Mouse (Mus musculus): Measurements from ENCODE around the gene Spock1. TPM values are rescaled to one million over a fixed set of nuclear protein-coding genes. Genes with fewer than 3 reads are reported as not detected.

Gene Spock1
- total RNA-seq, 1 experiment from 2014 or later = not detected

- no peak for ATAC-seq (ENCODE audit: extremely low read depth, insufficient number of reproducible peaks, low FRiP score, poor library complexity, severe bottlenecking)
Measured at GRCm38 (mm10) chr13:57685201-57685600, 222.9 kb downstream of the Spock1 start.

- no peak for ATAC-seq (ENCODE audit: extremely low read depth, insufficient number of reproducible peaks, low FRiP score, poor library complexity, severe bottlenecking)
Measured at GRCm38 (mm10) chr13:57679591-57679990, 228.5 kb downstream of the Spock1 start.

GRCm38 (mm10) chr13:57676820-57677219 lies 231.3 kb downstream of the Spock1 start:
- no peak for ATAC-seq (ENCODE audit: extremely low read depth, insufficient number of reproducible peaks, low FRiP score, poor library complexity, severe bottlenecking)

GRCm38 (mm10) chr13:57673399-57673798 lies 234.7 kb downstream of the Spock1 start:
- no peak for ATAC-seq (ENCODE audit: extremely low read depth, insufficient number of reproducible peaks, low FRiP score, poor library complexity, severe bottlenecking)

- no peak for ATAC-seq (ENCODE audit: extremely low read depth, insufficient number of reproducible peaks, low FRiP score, poor library complexity, severe bottlenecking)
Measured at GRCm38 (mm10) chr13:57672762-57673161, 235.4 kb downstream of the Spock1 start.

- no peak for ATAC-seq (ENCODE audit: extremely low read depth, insufficient number of reproducible peaks, low FRiP score, poor library complexity, severe bottlenecking)
Measured at GRCm38 (mm10) chr13:57671919-57672318, 236.2 kb downstream of the Spock1 start.

- ATAC-seq (ENCODE audit: extremely low read depth, insufficient number of reproducible peaks, low FRiP score, poor library complexity, severe bottlenecking) = no peak
Measured at GRCm38 (mm10) chr13:57671322-57671721, 236.8 kb downstream of the Spock1 start.

GRCm38 (mm10) chr13:57667621-57668020 lies 240.5 kb downstream of the Spock1 start:
- ATAC-seq (ENCODE audit: extremely low read depth, insufficient number of reproducible peaks, low FRiP score, poor library complexity, severe bottlenecking) = no peak

GRCm38 (mm10) chr13:57666173-57666842 lies 241.8 kb downstream of the Spock1 start:
- ATAC-seq (ENCODE audit: extremely low read depth, insufficient number of reproducible peaks, low FRiP score, poor library complexity, severe bottlenecking) = no peak

- no peak for ATAC-seq (ENCODE audit: extremely low read depth, insufficient number of reproducible peaks, low FRiP score, poor library complexity, severe bottlenecking)
Measured at GRCm38 (mm10) chr13:57662554-57662953, 245.6 kb downstream of the Spock1 start.

GRCm38 (mm10) chr13:57660523-57660922 lies 247.6 kb downstream of the Spock1 start:
- ATAC-seq (ENCODE audit: extremely low read depth, insufficient number of reproducible peaks, low FRiP score, poor library complexity, severe bottlenecking) = no peak

- ATAC-seq (ENCODE audit: extremely low read depth, insufficient number of reproducible peaks, low FRiP score, poor library complexity, severe bottlenecking) = no peak
Measured at GRCm38 (mm10) chr13:57659872-57660271, 248.3 kb downstream of the Spock1 start.

GRCm38 (mm10) chr13:57656606-57657005 lies 251.5 kb downstream of the Spock1 start:
- no peak for ATAC-seq (ENCODE audit: extremely low read depth, insufficient number of reproducible peaks, low FRiP score, poor library complexity, severe bottlenecking)

GRCm38 (mm10) chr13:57654362-57654761 lies 253.8 kb downstream of the Spock1 start:
- ATAC-seq (ENCODE audit: extremely low read depth, insufficient number of reproducible peaks, low FRiP score, poor library complexity, severe bottlenecking) = no peak

GRCm38 (mm10) chr13:57651236-57651635 lies 256.9 kb downstream of the Spock1 start:
- no peak for ATAC-seq (ENCODE audit: extremely low read depth, insufficient number of reproducible peaks, low FRiP score, poor library complexity, severe bottlenecking)

GRCm38 (mm10) chr13:57648784-57649183 lies 259.3 kb downstream of the Spock1 start:
- no peak for ATAC-seq (ENCODE audit: extremely low read depth, insufficient number of reproducible peaks, low FRiP score, poor library complexity, severe bottlenecking)

- ATAC-seq (ENCODE audit: extremely low read depth, insufficient number of reproducible peaks, low FRiP score, poor library complexity, severe bottlenecking) = no peak
Measured at GRCm38 (mm10) chr13:57647456-57647855, 260.7 kb downstream of the Spock1 start.

GRCm38 (mm10) chr13:57643036-57643435 lies 265.1 kb downstream of the Spock1 start:
- ATAC-seq (ENCODE audit: extremely low read depth, insufficient number of reproducible peaks, low FRiP score, poor library complexity, severe bottlenecking) = no peak

GRCm38 (mm10) chr13:57641649-57642048 lies 266.5 kb downstream of the Spock1 start:
- ATAC-seq (ENCODE audit: extremely low read depth, insufficient number of reproducible peaks, low FRiP score, poor library complexity, severe bottlenecking) = no peak

GRCm38 (mm10) chr13:57640968-57641367 lies 267.2 kb downstream of the Spock1 start:
- no peak for ATAC-seq (ENCODE audit: extremely low read depth, insufficient number of reproducible peaks, low FRiP score, poor library complexity, severe bottlenecking)

GRCm38 (mm10) chr13:57638820-57639219 lies 269.3 kb downstream of the Spock1 start:
- ATAC-seq (ENCODE audit: extremely low read depth, insufficient number of reproducible peaks, low FRiP score, poor library complexity, severe bottlenecking) = no peak

Measured in neutrophil, adult 5-6 weeks (primary cell).